Mouse (Mus musculus) CH12.LX (cell line): Measurements from ENCODE around the gene Neurl1a.

Experiments used
- CHD2 ChIP-seq: IDR thresholded peaks from 2 replicates; pipeline ENCODE4 v1.6.1; 2011; ENCODE audit warnings: low read length, improper control_type of control experiment
- CTCF ChIP-seq, 2 experiments: IDR thresholded peaks in 1 of 2; conservative IDR thresholded peaks in 1 of 2; 2 replicates each; pipeline ENCODE4 v1.5.1; 2011 to 2012; ENCODE audit warnings: low read depth in 2 of 2, low read length in 2 of 2, improper control_type of control experiment in 1 of 2, inconsistent platforms in 1 of 2, mild to moderate bottlenecking in 1 of 2, moderate library complexity in 1 of 2
- E2F4 ChIP-seq: IDR thresholded peaks from 2 replicates; pipeline ENCODE4 v1.6.1; 2011; ENCODE audit warnings: low read depth, low read length, improper control_type of control experiment; ENCODE audit not compliant: insufficient replicate concordance
- EP300 ChIP-seq: IDR thresholded peaks from 2 replicates; pipeline ENCODE4 v1.6.1; 2011; ENCODE audit warnings: low read length, improper control_type of control experiment
- GABPA ChIP-seq: IDR thresholded peaks from 2 replicates; pipeline ENCODE4 v1.6.1; 2012; ENCODE audit warnings: low read depth, low read length, improper control_type of control experiment, inconsistent platforms; ENCODE audit not compliant: insufficient replicate concordance
- HCFC1 ChIP-seq: IDR thresholded peaks from 2 replicates; pipeline ENCODE4 v1.6.1; 2012; ENCODE audit warnings: low read depth, mild to moderate bottlenecking, inconsistent platforms, low read length, improper control_type of control experiment
- KAT2A ChIP-seq: IDR thresholded peaks from 2 replicates; pipeline ENCODE4 v1.6.1; 2012; ENCODE audit warnings: low read length, improper control_type of control experiment, inconsistent platforms; ENCODE audit not compliant: insufficient replicate concordance
- MAX ChIP-seq: IDR thresholded peaks from 2 replicates; pipeline ENCODE4 v1.6.1; 2011; ENCODE audit warnings: low read length, improper control_type of control experiment
- NRF1 ChIP-seq: IDR thresholded peaks from 2 replicates; pipeline ENCODE4 v1.6.1; 2014; ENCODE audit warnings: low read depth, mild to moderate bottlenecking, inconsistent platforms, low read length, improper control_type of control experiment, moderate library complexity
- POLR2A ChIP-seq: IDR thresholded peaks from 2 replicates; pipeline ENCODE4 v1.6.1; 2011; ENCODE audit warnings: low read depth, mild to moderate bottlenecking, improper control_type of control experiment, low read length

- TF ChIP-seq CHD2 (no peak), E2F4 (no peak), CTCF (conservative IDR thresholded peaks at IDR 0.05 in 1 of 2, IDR thresholded peaks at IDR 0.05 in 1 of 2; ENCODE audit: low read depth in 2 of 2, low read length in 2 of 2) (no peak), EP300 (no peak), POLR2A (no peak), GABPA (no peak), HCFC1 (no peak), KAT2A (no peak), MAX (no peak), NRF1 (no peak)
Measured at GRCm38 (mm10) chr19:47255919-47256318, 77.3 kb downstream of the Neurl1a start.
